ENCODE assay signal across 8 mouse cellular contexts in the genomic region with DNA sequence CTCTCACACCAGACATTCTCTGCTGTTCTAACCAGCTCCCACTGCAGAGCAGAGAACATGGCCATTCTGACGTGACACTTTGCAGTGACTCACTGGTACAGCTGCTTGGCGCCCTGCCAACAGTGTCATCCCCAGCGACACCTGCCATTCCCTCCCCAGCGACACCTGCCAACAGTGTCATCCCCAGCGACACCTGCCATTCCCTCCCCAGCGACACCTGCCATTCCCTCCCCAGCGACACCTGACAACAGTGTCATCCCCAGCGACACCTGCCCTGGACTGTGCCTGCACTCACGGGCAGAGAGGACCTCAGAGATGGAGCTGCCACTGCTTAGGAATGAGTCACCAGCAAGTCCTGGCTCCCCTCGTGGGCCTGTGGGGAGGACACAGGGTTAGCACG. TPM values are rescaled to one million over a fixed set of nuclear protein-coding genes. Genes with fewer than 3 reads are reported as not detected.
A peak's percentile ranks its signal among the peaks of the same experiment; 100 is the strongest.
DNase-seq lines count a peak whose midpoint lies in the region.
"Had no signal": no experiment of that assay in that cellular context is flagged by ENCODE, and none has a peak within 500 bp of the region (broad histone marks: within the 10 kb centered on the region; RNA-seq: fewer than 3 reads in every experiment).

No protein-coding gene starts in this region.

- peak; percentile 36 for DNase-seq in gastrocnemius, postnatal 10 days
- no peak for DNase-seq in gastrocnemius, adult 8-10 months (ENCODE audit: low spot score in 2 of 2)
- DNase-seq in urinary bladder, adult 2 months (ENCODE audit: low spot score): peak; percentile 26
- DNase-seq in urinary bladder, postnatal 36 days (ENCODE audit: low spot score in 2 of 2): no peak
- DNase-seq in adrenal gland, postnatal 36 days: peak; percentile 42 to 49
- DNase-seq in frontal cortex, postnatal 14 days (ENCODE audit: low spot score in 2 of 2): no peak
- no peak for DNase-seq in kidney, postnatal 14 days
- DNase-seq: kidney, adult 9 months had no signal

RNA-seq across cellular contexts. Expression of a gene that starts 37.0 kb away (rescaled TPM):
- total RNA-seq in gastrocnemius, postnatal 10 days (2021): 1 to 10 TPM in 1 of 2 experiments, under 1 TPM in 1; 0.65 to 1.3 TPM
- under 1 TPM in 1 of 4 experiments, not detected in 3; 0.04 TPM for total RNA-seq in gastrocnemius, adult 8-10 months (2022)
- 4.2 and 6.1 TPM in 2 replicates for polyA plus RNA-seq in urinary bladder, adult 2 months (2012; rRNA removed)
- under 1 TPM in 1 of 2 experiments, not detected in 1; 0.17 TPM for total RNA-seq in adrenal gland, postnatal 36 days (2021)

Comparison
In these comparisons a context has a peak if more than half of its experiments do, and no peak if none do; other contexts are left out.
1. DNase-seq: peak in gastrocnemius, postnatal 10 days (single experiment), urinary bladder, adult 2 months (single experiment) and adrenal gland, postnatal 36 days (2 of 2); none in gastrocnemius, adult 8-10 months (0 of 2), urinary bladder, postnatal 36 days (0 of 2), frontal cortex, postnatal 14 days (0 of 2) and kidney, postnatal 14 days (single experiment).